Mouse (Mus musculus): Measurements from ENCODE around the gene Gm11639. TPM values are rescaled to one million over a fixed set of nuclear protein-coding genes. Genes with fewer than 3 reads are reported as not detected.

Gene Gm11639
- polyA plus RNA-seq, 1 experiment = 0.01 TPM

GRCm38 (mm10) chr11:105145211-105145610 is 459.7 kb downstream of the Gm11639 start:
- no peak for DNase-seq
- 72% methylated on average over 10 of the region's 10 CpGs for WGBS
- Histone ChIP-seq H3K36me3 (ENCODE audit: control insufficient read depth, insufficient read depth, low read length) (no peaks in the 10 kb centered on the region; the same call in 1 of the 2 replicates), H3K4me1 (replicated peaks; ENCODE audit: control insufficient read depth, insufficient read depth, low read length) (no peaks in the 10 kb centered on the region), H3K27ac (ENCODE audit: control insufficient read depth, insufficient read depth, low read length) (no peak overlapping the region), H3K27me3 (ENCODE audit: control insufficient read depth, insufficient read depth, low read length) (no peaks in the 10 kb centered on the region), H3K4me3 (ENCODE audit: control insufficient read depth, insufficient read depth, low read length) (no peak overlapping the region)
- TF ChIP-seq CTCF (IDR thresholded peaks at IDR 0.05; ENCODE audit: borderline replicate concordance, control insufficient read depth, extremely low read depth, insufficient read depth, low read length, poor library complexity) = no peak
- no peak for TF ChIP-seq POLR2A (IDR thresholded peaks at IDR 0.05; ENCODE audit: control insufficient read depth, extremely low read depth, insufficient read depth, low read length, poor library complexity)

- DNase-seq = no peak
- no peak for TF ChIP-seq CTCF (IDR thresholded peaks at IDR 0.05; ENCODE audit: borderline replicate concordance, control insufficient read depth, extremely low read depth, insufficient read depth, low read length, poor library complexity)
- TF ChIP-seq POLR2A (IDR thresholded peaks at IDR 0.05; ENCODE audit: control insufficient read depth, extremely low read depth, insufficient read depth, low read length, poor library complexity) = no peak
- Histone ChIP-seq H3K36me3 (ENCODE audit: control insufficient read depth, insufficient read depth, low read length) (no peaks in the 10 kb centered on the region), H3K27me3 (ENCODE audit: control insufficient read depth, insufficient read depth, low read length) (no peaks in the 10 kb centered on the region), H3K27ac (ENCODE audit: control insufficient read depth, insufficient read depth, low read length) (no peak within 1 kb of the TSS), H3K4me1 (replicated peaks; ENCODE audit: control insufficient read depth, insufficient read depth, low read length) (peaks cover 11% of the 10 kb centered on the region), H3K4me3 (ENCODE audit: control insufficient read depth, insufficient read depth, low read length) (no peak within 1 kb of the TSS)
- WGBS = 92% methylated on average over 3 of the region's 3 CpGs
Observed at GRCm38 (mm10) chr11:105146593-105146992, 461.1 kb downstream of the Gm11639 start, which contains the start of gene Gm10842. Gm10842 (plus strand) TSS chr11:105146893.

GRCm38 (mm10) chr11:105149353-105149752 is 463.8 kb downstream of the Gm11639 start:
- TF ChIP-seq CTCF (IDR thresholded peaks at IDR 0.05; ENCODE audit: borderline replicate concordance, control insufficient read depth, extremely low read depth, insufficient read depth, low read length, poor library complexity) (no peak), POLR2A (IDR thresholded peaks at IDR 0.05; ENCODE audit: control insufficient read depth, extremely low read depth, insufficient read depth, low read length, poor library complexity) (no peak)
- Histone ChIP-seq H3K27ac (ENCODE audit: control insufficient read depth, insufficient read depth, low read length) (no peak overlapping the region), H3K4me1 (replicated peaks; ENCODE audit: control insufficient read depth, insufficient read depth, low read length) (peaks cover 25% of the 10 kb centered on the region), H3K36me3 (ENCODE audit: control insufficient read depth, insufficient read depth, low read length) (no peaks in the 10 kb centered on the region), H3K27me3 (ENCODE audit: control insufficient read depth, insufficient read depth, low read length) (no peaks in the 10 kb centered on the region), H3K4me3 (ENCODE audit: control insufficient read depth, insufficient read depth, low read length) (no peak overlapping the region)
- no peak for DNase-seq
- 80% methylated on average over 3 of the region's 3 CpGs for WGBS

- H3K27me3 ChIP-seq (ENCODE audit: control insufficient read depth, insufficient read depth, low read length) = no peaks in the 10 kb centered on the region
- H3K36me3 ChIP-seq (ENCODE audit: control insufficient read depth, insufficient read depth, low read length) = no peaks in the 10 kb centered on the region
- H3K4me3 ChIP-seq (ENCODE audit: control insufficient read depth, insufficient read depth, low read length) = no peak overlapping the region
- WGBS = 88% methylated on average over 1 of the region's 1 CpGs
- no peak for DNase-seq
- H3K27ac ChIP-seq (ENCODE audit: control insufficient read depth, insufficient read depth, low read length) = no peak overlapping the region
- peaks cover 25% of the 10 kb centered on the region for H3K4me1 ChIP-seq (replicated peaks; ENCODE audit: control insufficient read depth, insufficient read depth, low read length)
- TF ChIP-seq POLR2A (IDR thresholded peaks at IDR 0.05; ENCODE audit: control insufficient read depth, extremely low read depth, insufficient read depth, low read length, poor library complexity) = no peak
- TF ChIP-seq CTCF (IDR thresholded peaks at IDR 0.05; ENCODE audit: borderline replicate concordance, control insufficient read depth, extremely low read depth, insufficient read depth, low read length, poor library complexity) = no peak
Observed at GRCm38 (mm10) chr11:105149766-105150165, 464.3 kb downstream of the Gm11639 start.

GRCm38 (mm10) chr11:105150691-105151090 is 465.2 kb downstream of the Gm11639 start:
- peaks cover 25% of the 10 kb centered on the region for H3K4me1 ChIP-seq (replicated peaks; ENCODE audit: control insufficient read depth, insufficient read depth, low read length)
- H3K4me3 ChIP-seq (ENCODE audit: control insufficient read depth, insufficient read depth, low read length) = no peak overlapping the region
- H3K36me3 ChIP-seq (ENCODE audit: control insufficient read depth, insufficient read depth, low read length) = no peaks in the 10 kb centered on the region
- peak overlapping the region; percentile 54 for H3K27ac ChIP-seq (ENCODE audit: control insufficient read depth, insufficient read depth, low read length)
- WGBS = 57% methylated on average over 4 of the region's 4 CpGs
- no peaks in the 10 kb centered on the region for H3K27me3 ChIP-seq (ENCODE audit: control insufficient read depth, insufficient read depth, low read length)
- TF ChIP-seq CTCF (IDR thresholded peaks at IDR 0.05; ENCODE audit: borderline replicate concordance, control insufficient read depth, extremely low read depth, insufficient read depth, low read length, poor library complexity) = no peak
- no peak for TF ChIP-seq POLR2A (IDR thresholded peaks at IDR 0.05; ENCODE audit: control insufficient read depth, extremely low read depth, insufficient read depth, low read length, poor library complexity)
- no peak for DNase-seq

GRCm38 (mm10) chr11:105151226-105152016 is 465.9 kb downstream of the Gm11639 start:
- peak; percentile 45 for DNase-seq
- H3K36me3 ChIP-seq (ENCODE audit: control insufficient read depth, insufficient read depth, low read length) = no peaks in the 10 kb centered on the region
- no peak for TF ChIP-seq POLR2A (IDR thresholded peaks at IDR 0.05; ENCODE audit: control insufficient read depth, extremely low read depth, insufficient read depth, low read length, poor library complexity)
- no peak for TF ChIP-seq CTCF (IDR thresholded peaks at IDR 0.05; ENCODE audit: borderline replicate concordance, control insufficient read depth, extremely low read depth, insufficient read depth, low read length, poor library complexity)
- peak overlapping the region; percentile 54 for H3K27ac ChIP-seq (ENCODE audit: control insufficient read depth, insufficient read depth, low read length)
- peak overlapping the region; percentile 45 for H3K4me3 ChIP-seq (ENCODE audit: control insufficient read depth, insufficient read depth, low read length)
- H3K4me1 ChIP-seq (replicated peaks; ENCODE audit: control insufficient read depth, insufficient read depth, low read length) = peaks cover 27% of the 10 kb centered on the region
- 4% methylated on average over 19 of the region's 19 CpGs for WGBS
- no peaks in the 10 kb centered on the region for H3K27me3 ChIP-seq (ENCODE audit: control insufficient read depth, insufficient read depth, low read length)

All from thymus, adult 2 months (tissue).